ENCODE assay signal across 18 mouse cellular contexts in genomic region chr17:25761561-25761970, GRCm38 (mm10). TPM values are rescaled to one million over a fixed set of nuclear protein-coding genes. Genes with fewer than 3 reads are reported as not detected.
DNase-seq lines count a peak whose midpoint lies in the region; ATAC-seq and TF ChIP-seq lines count a peak whose summit lies in the region.
"Had no signal": no experiment of that assay in that cellular context is flagged by ENCODE, and none has a peak within 500 bp of the region (broad histone marks: within the 10 kb centered on the region; RNA-seq: fewer than 3 reads in every experiment).

No protein-coding gene starts in this region.

- H3K79me2 ChIP-seq in myocyte (ENCODE audit: control insufficient read depth, insufficient read depth) = no peaks in the 10 kb centered on the region

- TF ChIP-seq CTCF in forebrain, postnatal 0 days (IDR thresholded peaks at IDR 0.05; ENCODE audit: low read depth) = no peak

- DNase-seq in forebrain, postnatal 0 days = no peak
- no peak for DNase-seq in forebrain, embryonic 14.5 days (ENCODE audit: low spot score)
- peak; percentile 30 for DNase-seq in kidney, postnatal 14 days
- DNase-seq in kidney, postnatal 25 days = no peak
- DNase-seq in lung, postnatal 10 days = peak; percentile 41
- no peak for DNase-seq in lung, postnatal 14 days
- DNase-seq in cerebellum, postnatal 14 days = no peak
- DNase-seq: adrenal gland, postnatal 10 days; cerebellum, postnatal 36 days; heart, adult 2 months had no signal

- H3K4me2 ChIP-seq in forebrain, postnatal 0 days (ENCODE audit: low read depth) = no peak overlapping the region
- H3K4me2 ChIP-seq in forebrain, embryonic 14.5 days (ENCODE audit: low read length) = no peak overlapping the region
- peak overlapping the region; percentile 34 for H3K4me2 ChIP-seq in myocyte (ENCODE audit: low read depth)
- H3K4me2 ChIP-seq: liver, embryonic 11.5 days; neural tube, embryonic 13.5 days had no signal

- H3K36me3 ChIP-seq in forebrain, postnatal 0 days (ENCODE audit: insufficient read depth) = no peaks in the 10 kb centered on the region
- no peaks in the 10 kb centered on the region for H3K36me3 ChIP-seq in forebrain, embryonic 14.5 days (ENCODE audit: control insufficient read depth, insufficient read depth, low read length)
- H3K36me3 ChIP-seq in myocyte (ENCODE audit: control insufficient read depth, insufficient read depth) = no peaks in the 10 kb centered on the region
- H3K36me3 ChIP-seq: neural tube, embryonic 13.5 days had no signal

- H3K9ac ChIP-seq in forebrain, postnatal 0 days = no peak overlapping the region
- no peak overlapping the region for H3K9ac ChIP-seq in forebrain, embryonic 14.5 days (ENCODE audit: low read length)
- H3K9ac ChIP-seq: neural tube, embryonic 13.5 days had no signal

- no peak overlapping the region for H3ac ChIP-seq in myocyte (ENCODE audit: control insufficient read depth, insufficient read length)

- no peaks in the 10 kb centered on the region for H3K9me3 ChIP-seq in forebrain, postnatal 0 days (ENCODE audit: low read length)
- H3K9me3 ChIP-seq in forebrain, embryonic 14.5 days (replicated peaks; ENCODE audit: control insufficient read depth, low read length) = no peaks in the 10 kb centered on the region
- H3K9me3 ChIP-seq: neural tube, embryonic 13.5 days had no signal

- H3K27me3 ChIP-seq in forebrain, postnatal 0 days (ENCODE audit: insufficient read depth, low read length) = no peaks in the 10 kb centered on the region
- no peaks in the 10 kb centered on the region for H3K27me3 ChIP-seq in forebrain, embryonic 14.5 days (replicated peaks; ENCODE audit: control insufficient read depth, insufficient read depth, low read length)
- no peaks in the 10 kb centered on the region for H3K27me3 ChIP-seq in myocyte (ENCODE audit: control insufficient read depth, insufficient read depth, insufficient read length)

- peak overlapping the region; percentile 57; the same call in 1 of the 2 replicates for H3K27ac ChIP-seq in forebrain, postnatal 0 days (ENCODE audit: low read depth, low read length)
- no peak overlapping the region for H3K27ac ChIP-seq in forebrain, embryonic 14.5 days (ENCODE audit: low read depth, low read length)
- H3K27ac ChIP-seq: neural tube, embryonic 13.5 days had no signal

- no peak for TF ChIP-seq POLR2A in myocyte (IDR thresholded peaks at IDR 0.05; ENCODE audit: insufficient read length, low read depth)

- peak; percentile 43 for ATAC-seq in forebrain, postnatal 0 days
- no peak for ATAC-seq in forebrain, embryonic 14.5 days
- ATAC-seq: intestine, postnatal 0 days; midbrain, embryonic 16.5 days had no signal

- 54% methylated on average over 4 of the region's 4 CpGs for WGBS in forebrain, postnatal 0 days
- 65% methylated on average over 4 of the region's 4 CpGs for WGBS in forebrain, embryonic 14.5 days

- H3K4me1 ChIP-seq in forebrain, postnatal 0 days (ENCODE audit: insufficient read depth) = no peaks in the 10 kb centered on the region
- H3K4me1 ChIP-seq in forebrain, embryonic 14.5 days (ENCODE audit: control insufficient read depth, insufficient read depth, low read length) = no peaks in the 10 kb centered on the region
- H3K4me1 ChIP-seq: neural tube, embryonic 13.5 days had no signal

- H3K4me3 ChIP-seq in forebrain, postnatal 0 days (ENCODE audit: low read depth, low read length) = no peak overlapping the region
- H3K4me3 ChIP-seq in forebrain, embryonic 14.5 days (ENCODE audit: low read depth, low read length) = no peak overlapping the region
- no peak overlapping the region for H3K4me3 ChIP-seq in myocyte
- H3K4me3 ChIP-seq: erythroblast, embryonic 14.5 days; heart, adult 2 months; neural tube, embryonic 13.5 days had no signal

TF ChIP-seq in myocyte, 11 proteins besides CTCF, POLR2A, EP300 and RAD21:
- TF ChIP-seq USF1 (IDR thresholded peaks at IDR 0.05; ENCODE audit: low read depth) = no peak
- TF ChIP-seq MYOD1 (IDR thresholded peaks at IDR 0.05; ENCODE audit: control insufficient read depth in 1 of 3, insufficient read length in 2 of 3, low read depth in 2 of 3) = peak in 1 of 3 experiments; percentile 58
- peak in 1 of 3 experiments; percentile 61 for TF ChIP-seq MYOG (IDR thresholded peaks at IDR 0.05; ENCODE audit: control insufficient read depth in 1 of 3, insufficient read depth in 1 of 3, insufficient read length in 2 of 3, low read depth in 2 of 3)
- TF ChIP-seq E2F4 (IDR thresholded peaks at IDR 0.05; ENCODE audit: insufficient read depth) = no peak
- no peak for TF ChIP-seq REST (IDR thresholded peaks at IDR 0.05; ENCODE audit: insufficient read depth, insufficient read length)
TF ChIP-seq in myocyte: peak in this region for 2.

RNA-seq across cellular contexts. Expression of gene Msln, which starts 7.4 kb away (rescaled TPM):
- 2.1 and 4.0 TPM in 2 replicates for total RNA-seq in forebrain, postnatal 0 days (2014; rRNA removed)
- 0.97 and 1.3 TPM in 2 replicates for polyA plus RNA-seq in forebrain, postnatal 0 days (2015; fragmentation: Nextera tagmentation; extraction: Ambion mirVana)
- polyA plus RNA-seq in forebrain, embryonic 14.5 days (2014; fragmentation: Nextera tagmentation; extraction: Ambion mirVana) = 0.14 and 0.48 TPM in 2 replicates
- polyA plus RNA-seq in myocyte (2012; fragmentation: generic; extraction: Trizol) = 91.8 TPM
- polyA plus RNA-seq: erythroblast, embryonic 14.5 days had no signal

RNA-seq across cellular contexts. Expression of gene Narfl, which starts 12.0 kb away (rescaled TPM):
- total RNA-seq in forebrain, postnatal 0 days (2014; rRNA removed) = 31.0 and 35.0 TPM in 2 replicates
- polyA plus RNA-seq in forebrain, postnatal 0 days (2015; fragmentation: Nextera tagmentation; extraction: Ambion mirVana) = 30.4 and 30.8 TPM in 2 replicates
- 30.2 and 32.0 TPM in 2 replicates for polyA plus RNA-seq in forebrain, embryonic 14.5 days (2014; fragmentation: Nextera tagmentation; extraction: Ambion mirVana)
- polyA plus RNA-seq in myocyte (2012; fragmentation: generic; extraction: Trizol) = 31.4 TPM

RNA-seq across cellular contexts. Expression of gene Haghl, which starts 23.9 kb away (rescaled TPM):
- total RNA-seq in forebrain, postnatal 0 days (2014; rRNA removed) = 118 and 141 TPM in 2 replicates
- polyA plus RNA-seq in forebrain, postnatal 0 days (2015; fragmentation: Nextera tagmentation; extraction: Ambion mirVana) = 139 and 154 TPM in 2 replicates
- 106 and 130 TPM in 2 replicates for polyA plus RNA-seq in forebrain, embryonic 14.5 days (2014; fragmentation: Nextera tagmentation; extraction: Ambion mirVana)
- polyA plus RNA-seq in myocyte (2012; fragmentation: generic; extraction: Trizol) = 29.8 TPM

RNA-seq across cellular contexts. Expression of gene Ccdc78, which starts 24.8 kb away (rescaled TPM):
- total RNA-seq in forebrain, postnatal 0 days (2014; rRNA removed) = 0.31 TPM in 1 of 2 replicates, not detected in the other
- 0.36 and 0.45 TPM in 2 replicates for polyA plus RNA-seq in forebrain, postnatal 0 days (2015; fragmentation: Nextera tagmentation; extraction: Ambion mirVana)
- polyA plus RNA-seq in forebrain, embryonic 14.5 days (2014; fragmentation: Nextera tagmentation; extraction: Ambion mirVana) = 0.14 TPM in 1 of 2 replicates, not detected in the other
- 0.08 TPM for polyA plus RNA-seq in myocyte (2012; fragmentation: generic; extraction: Trizol)
- total RNA-seq: adrenal gland, postnatal 10 days; heart, adult 2 months; heart, postnatal 25 days had no signal
- polyA plus RNA-seq: erythroblast, embryonic 14.5 days had no signal

RNA-seq across cellular contexts. Expression of gene Mslnl, which starts 25.7 kb away (rescaled TPM):
- 0.10 TPM in 1 of 2 replicates, not detected in the other for total RNA-seq in forebrain, postnatal 0 days (2014; rRNA removed)
- not detected in 2 replicates for polyA plus RNA-seq in forebrain, postnatal 0 days (2015; fragmentation: Nextera tagmentation; extraction: Ambion mirVana)
- polyA plus RNA-seq in forebrain, embryonic 14.5 days (2014; fragmentation: Nextera tagmentation; extraction: Ambion mirVana) = not detected in 2 replicates
- polyA plus RNA-seq in myocyte (2012; fragmentation: generic; extraction: Trizol) = not detected
- total RNA-seq: adrenal gland, postnatal 10 days; heart, adult 2 months; heart, postnatal 25 days; layer of hippocampus, postnatal 10 days had no signal
- polyA plus RNA-seq: erythroblast, embryonic 14.5 days; intestine, postnatal 0 days; liver, embryonic 11.5 days; midbrain, embryonic 16.5 days; neural tube, embryonic 13.5 days had no signal

Comparison
In these comparisons a context has a peak if more than half of its experiments do, and no peak if none do; other contexts are left out.
1. DNase-seq: peak in kidney, postnatal 14 days (single experiment) and lung, postnatal 10 days (single experiment); none in forebrain, postnatal 0 days (single experiment), forebrain, embryonic 14.5 days (single experiment), kidney, postnatal 25 days (0 of 2), lung, postnatal 14 days (single experiment) and cerebellum, postnatal 14 days (0 of 2).
2. RNA of gene Msln, which starts 7.4 kb away (polyA plus RNA-seq): 91.8 TPM in myocyte (single experiment); 0.97 to 1.3 TPM in forebrain, postnatal 0 days and 0.14 to 0.48 TPM in forebrain, embryonic 14.5 days; every median in the first group is over 10 times any median in the second.